Mouse (Mus musculus) liver, embryonic 14.5 days (tissue): ENCODE measurements around the gene E430018J23Rik. TPM values are rescaled to one million over a fixed set of nuclear protein-coding genes. Genes with fewer than 3 reads are reported as not detected.

Experiments
- ATAC-seq: fragments of 200-750 bp; cut with Nextera tagmentation; 2 replicates; pipeline ENCODE4 v1.8.0; 2017; ENCODE audit warnings: moderate number of reproducible peaks, mild to moderate bottlenecking, moderate library complexity; ENCODE audit not compliant: insufficient read depth
- DNase-seq, 3 experiments: peaks; one replicate each; pipeline ENCODE4 v3.0.0-alpha.2; 2012 to 2013; ENCODE audit warnings: low read depth in 3 of 3, low spot score in 3 of 3
- H3K27ac ChIP-seq: fragments of 300-500 bp; sonication (generic); 2 replicates; pipeline ENCODE4 v1.5.1; 2014; ENCODE audit warnings: moderate library complexity, mild to moderate bottlenecking, control low read depth, inconsistent platforms
- H3K27me3 ChIP-seq: fragments of 300-500 bp; sonication (generic); 2 replicates; pipeline ENCODE4 v1.6.1; 2014; ENCODE audit warnings: mild to moderate bottlenecking, low read length, moderate library complexity; ENCODE audit not compliant: control insufficient read depth, insufficient read depth
- H3K36me3 ChIP-seq: fragments of 300-500 bp; sonication (generic); replicated peaks from 2 replicates; pipeline ENCODE4 v1.6.1; 2014; ENCODE audit warnings: low read depth; ENCODE audit not compliant: control insufficient read depth, insufficient read depth
- H3K4me1 ChIP-seq, 2 experiments: fragments of 200-500 bp in 1 of 2; fragments of 300-500 bp in 1 of 2; sonication (generic) in 1 of 2; replicated peaks; 2 replicates each; pipeline ENCODE4 v1.6.1; 2012 to 2014; ENCODE audit warnings: antibody characterized with exemption in 1 of 2, inconsistent platforms in 1 of 2, low read length in 1 of 2; ENCODE audit not compliant: control insufficient read depth in 2 of 2, insufficient read depth in 2 of 2
- H3K4me2 ChIP-seq: fragments of 300-500 bp; sonication (generic); 2 replicates; pipeline ENCODE4 v1.6.1; 2014; ENCODE audit warnings: low read depth, mild to moderate bottlenecking, control low read depth, moderate library complexity
- H3K4me3 ChIP-seq, 2 experiments: fragments of 200-500 bp in 1 of 2; fragments of 300-500 bp in 1 of 2; sonication (generic) in 1 of 2; 2 replicates each; pipeline ENCODE4 v1.5.1; 2012 to 2014; ENCODE audit warnings: low read depth in 2 of 2, low read length in 2 of 2, mild to moderate bottlenecking in 2 of 2, control low read depth in 1 of 2, inconsistent platforms in 1 of 2, moderate library complexity in 1 of 2; ENCODE audit not compliant: insufficient read depth in 1 of 2
- H3K9ac ChIP-seq: fragments of 300-500 bp; sonication (generic); replicated peaks from 2 replicates; pipeline ENCODE4 v1.6.1; 2014; ENCODE audit warnings: mild to moderate bottlenecking, control low read depth, moderate library complexity
- H3K9me3 ChIP-seq: fragments of 300-500 bp; sonication (generic); 2 replicates; pipeline ENCODE4 v1.6.1; 2016; ENCODE audit warnings: low read length, mixed read lengths; ENCODE audit not compliant: control insufficient read depth
- CTCF ChIP-seq: IDR thresholded peaks from 2 replicates; pipeline ENCODE4 v1.5.1; 2016; ENCODE audit warnings: antibody characterized with exemption, low read depth, control low read depth
- EP300 ChIP-seq: IDR thresholded peaks from 2 replicates; pipeline ENCODE4 v1.6.1; 2016; ENCODE audit warnings: antibody characterized with exemption, low read depth
- WGBS: fragments of 180-500 bp; shearing (Covaris S2); extraction: QIAGEN DNeasy Blood & Tissue Kit; methylation state at CpG from one replicate; pipeline ENCODE4 v1.1.7; 2014; ENCODE audit not compliant: insufficient replicate concordance; 5-methylcytosine and 5-hydroxymethylcytosine counted together
- polyA plus RNA-seq, 2 experiments: library from polyadenylated mRNA; depleted of rRNA in 1 of 2; stranded (reverse) in 1 of 2; unstranded in 1 of 2; fragments of >200 nt; fragmentation: Nextera tagmentation in 1 of 2; extraction: Ambion mirVana in 1 of 2; gene quantifications; 2 replicates each; pipeline versions ENCODE4 v1.2.1 to v1.2.3; 2012 to 2014

The E430018J23Rik gene
- polyA plus RNA-seq, 2 experiments = 1.3 TPM

GRCm38 (mm10) chr7:127425291-127425690 lies 31.9 kb upstream of the E430018J23Rik start:
- no peaks in the 10 kb centered on the region for H3K36me3 ChIP-seq
- H3K4me1 ChIP-seq = peaks cover 5 to 15% of the 10 kb centered on the region in 2 experiments; a peak in 2 of 4 replicates
- no peak overlapping the region for H3K9ac ChIP-seq
- WGBS = 71% methylated on average over 3 of the region's 3 CpGs
- H3K27me3 ChIP-seq = peaks cover 4% of the 10 kb centered on the region; the same call in 1 of the 2 replicates
- H3K4me3 ChIP-seq = no peak overlapping the region
- no peak overlapping the region for H3K4me2 ChIP-seq
- H3K9me3 ChIP-seq = no peaks in the 10 kb centered on the region
- TF ChIP-seq CTCF (no peak), EP300 (no peak)
- ATAC-seq = no peak
- H3K27ac ChIP-seq = no peak overlapping the region
- DNase-seq = no peak

- no peak overlapping the region for H3K27ac ChIP-seq
- H3K4me1 ChIP-seq = peaks cover 5 to 15% of the 10 kb centered on the region in 2 experiments; a peak in 2 of 4 replicates
- no peaks in the 10 kb centered on the region for H3K36me3 ChIP-seq
- peak overlapping the region; percentile 99 for H3K4me2 ChIP-seq
- peak overlapping the region; percentile 87 to 92 for H3K4me3 ChIP-seq
- peak overlapping the region; percentile 83 for H3K9ac ChIP-seq
- ATAC-seq = peak; percentile 57
- 1% methylated on average over 15 of the region's 15 CpGs for WGBS
- no peak for TF ChIP-seq EP300
- TF ChIP-seq CTCF = no peak
- no peaks in the 10 kb centered on the region for H3K9me3 ChIP-seq
- peaks cover 4% of the 10 kb centered on the region; the same call in 1 of the 2 replicates for H3K27me3 ChIP-seq
- peak; percentile 37 to 42 (median 41) for DNase-seq
These were observed 28.8 kb upstream of the E430018J23Rik start for GRCm38 (mm10) chr7:127422247-127422646.

GRCm38 (mm10) chr7:127421388-127422191 lies 28.2 kb upstream of the E430018J23Rik start, which contains the start of gene Zfp688:
Gene Zfp688, minus strand, starts transcription at chr7:127422068.
- peaks cover 5 to 15% of the 10 kb centered on the region in 2 experiments; a peak in 2 of 4 replicates for H3K4me1 ChIP-seq
- no peaks in the 10 kb centered on the region for H3K36me3 ChIP-seq
- H3K9me3 ChIP-seq = no peaks in the 10 kb centered on the region
- peak within 1 kb of the TSS; percentile 47 for H3K27ac ChIP-seq
- under 1% methylated on average over 48 of the region's 48 CpGs for WGBS
- peak within 1 kb of the TSS; percentile 87 to 92 for H3K4me3 ChIP-seq
- peak; percentile 79 to 85 (median 83) for DNase-seq
- TF ChIP-seq CTCF (peak; percentile 27), EP300 (no peak)
- H3K4me2 ChIP-seq = peak within 1 kb of the TSS; percentile 99
- H3K27me3 ChIP-seq = peaks cover 4% of the 10 kb centered on the region; the same call in 1 of the 2 replicates
- H3K9ac ChIP-seq = peak within 1 kb of the TSS; percentile 83
- ATAC-seq = peak; percentile 96

GRCm38 (mm10) chr7:127411418-127411817 lies 18.0 kb upstream of the E430018J23Rik start:
- H3K27me3 ChIP-seq = no peaks in the 10 kb centered on the region
- H3K4me3 ChIP-seq = no peak overlapping the region
- no peak overlapping the region for H3K27ac ChIP-seq
- no peaks in the 10 kb centered on the region for H3K36me3 ChIP-seq
- 0 out of 4 replicates have a peak, but pooled peaks cover 0 to 4% of the 10 kb centered on the region in 2 experiments for H3K4me1 ChIP-seq
- no peaks in the 10 kb centered on the region for H3K9me3 ChIP-seq
- WGBS = 39% methylated on average over 2 of the region's 2 CpGs
- DNase-seq (no peak), ATAC-seq (no peak)
- no peak overlapping the region for H3K9ac ChIP-seq
- TF ChIP-seq CTCF (no peak), EP300 (no peak)
- H3K4me2 ChIP-seq = no peak overlapping the region
